Mouse (Mus musculus) kidney, embryonic 14.5 days (tissue): Measurements from ENCODE around the gene Hoxc13. TPM values are rescaled to one million over a fixed set of nuclear protein-coding genes. Genes with fewer than 3 reads are reported as not detected.

Experiments used
- ATAC-seq: fragments of 200-750 bp; cut with Nextera tagmentation; 2 replicates; pipeline ENCODE4 v1.8.0; 2017; ENCODE audit warnings: moderate number of reproducible peaks, mild to moderate bottlenecking, moderate TSS enrichment, moderate library complexity; ENCODE audit not compliant: low FRiP score, low TSS enrichment
- H3K27ac ChIP-seq: fragments of 300-500 bp; sonication (generic); 2 replicates; pipeline ENCODE4 v1.5.1; 2014; ENCODE audit warnings: low read depth, mild to moderate bottlenecking, low read length, moderate library complexity, mixed read lengths
- H3K27me3 ChIP-seq: fragments of 300-500 bp; sonication (generic); 2 replicates; pipeline ENCODE4 v1.6.1; 2014; ENCODE audit warnings: mild to moderate bottlenecking, low read length; ENCODE audit not compliant: control insufficient read depth, insufficient read depth
- H3K36me3 ChIP-seq: fragments of 300-500 bp; sonication (generic); 2 replicates; pipeline ENCODE4 v1.6.1; 2014; ENCODE audit warnings: low read length, mixed read lengths; ENCODE audit not compliant: control insufficient read depth, insufficient read depth
- H3K4me1 ChIP-seq: fragments of 300-500 bp; sonication (generic); 2 replicates; pipeline ENCODE4 v1.6.1; 2014; ENCODE audit warnings: low read length, mixed read lengths; ENCODE audit not compliant: control insufficient read depth, insufficient read depth
- H3K4me2 ChIP-seq: fragments of 300-500 bp; sonication (generic); replicated peaks from 2 replicates; pipeline ENCODE4 v1.6.1; 2014; ENCODE audit warnings: low read depth, mild to moderate bottlenecking, low read length
- H3K4me3 ChIP-seq: fragments of 300-500 bp; sonication (generic); 2 replicates; pipeline ENCODE4 v1.5.1; 2014; ENCODE audit warnings: mild to moderate bottlenecking, low read length
- H3K9ac ChIP-seq: fragments of 300-500 bp; sonication (generic); 2 replicates; pipeline ENCODE4 v1.6.1; 2014; ENCODE audit warnings: low read depth, mild to moderate bottlenecking, low read length, moderate library complexity
- H3K9me3 ChIP-seq: fragments of 300-500 bp; sonication (generic); 2 replicates; pipeline ENCODE4 v1.6.1; 2016; ENCODE audit warnings: low read length; ENCODE audit not compliant: control insufficient read depth
- WGBS: fragments of 180-500 bp; shearing (Covaris S2); extraction: QIAGEN DNeasy Blood & Tissue Kit; methylation state at CpG from one replicate; pipeline ENCODE4 v1.1.7; 2014; 5-methylcytosine and 5-hydroxymethylcytosine counted together
- polyA plus RNA-seq: library from polyadenylated mRNA; unstranded; fragments of >200 nt; fragmentation: Nextera tagmentation; extraction: Ambion mirVana; gene quantifications from 2 replicates; pipeline ENCODE4 v1.2.1, GENCODE M21; 2014

Gene Hoxc13
- polyA plus RNA-seq, 1 experiment from 2014 or later = not detected

DNA sequence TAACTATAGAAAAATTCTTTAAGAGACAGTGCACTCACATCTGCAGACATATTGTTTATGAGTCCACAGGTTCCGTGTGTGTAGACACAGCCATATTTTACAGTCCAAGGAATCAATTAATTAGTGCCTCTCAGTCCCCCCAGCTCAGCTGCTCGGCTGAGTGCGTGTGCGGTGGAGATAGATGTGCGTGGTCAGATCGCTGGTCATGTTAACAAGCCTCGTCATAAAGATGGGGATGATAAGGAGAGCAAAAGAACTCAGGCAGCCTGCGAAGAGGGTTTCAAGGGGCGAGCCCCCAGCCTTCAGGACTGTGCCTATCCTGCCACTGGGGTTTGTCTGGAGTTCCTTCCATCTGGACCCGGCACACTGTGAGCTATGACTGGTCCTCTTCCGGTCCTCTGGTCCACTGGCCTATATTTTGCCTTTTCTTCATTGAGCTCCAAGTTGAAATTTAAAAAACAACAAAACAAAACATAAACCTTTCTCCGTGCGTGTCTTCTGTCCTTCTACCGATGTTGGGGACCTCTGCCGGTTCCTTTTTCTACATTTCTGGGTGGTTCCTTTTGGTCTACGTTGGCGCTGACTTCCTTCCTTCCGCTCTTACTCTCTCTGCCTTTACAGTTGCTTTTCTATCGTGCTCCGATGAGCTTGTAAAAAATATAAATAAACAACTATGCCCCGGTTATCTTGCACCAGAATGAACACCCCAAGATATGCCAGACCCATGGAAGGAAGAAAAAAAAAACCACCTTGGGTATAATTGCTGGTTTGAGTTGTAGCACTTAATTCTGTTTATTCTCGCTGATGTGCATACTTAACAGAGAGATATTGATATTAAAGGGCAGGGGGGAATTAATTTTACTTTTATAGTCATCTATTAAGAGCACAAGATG lies 24.5 kb downstream of the Hoxc13 start:
- ATAC-seq = no peak
- no peak overlapping the region for H3K4me3 ChIP-seq
- no peaks in the 10 kb centered on the region for H3K4me1 ChIP-seq
- WGBS = 9% methylated on average over 22 of the region's 22 CpGs
- no peaks in the 10 kb centered on the region for H3K36me3 ChIP-seq
- H3K27me3 ChIP-seq = peaks cover 96% of the 10 kb centered on the region
- H3K27ac ChIP-seq = no peak overlapping the region
- no peak overlapping the region for H3K9ac ChIP-seq
- no peaks in the 10 kb centered on the region for H3K9me3 ChIP-seq
- H3K4me2 ChIP-seq = no peak overlapping the region

GRCm38 (mm10) chr15:102947276-102947675 lies 26.4 kb downstream of the Hoxc13 start:
- Histone ChIP-seq H3K4me2 (no peak overlapping the region), H3K4me3 (no peak overlapping the region)

GRCm38 (mm10) chr15:102948842-102949241 lies 27.9 kb downstream of the Hoxc13 start:
- no peak overlapping the region for H3K9ac ChIP-seq
- H3K4me2 ChIP-seq = no peak overlapping the region

More at GRCm38 (mm10) chr15:102947276-102947675, 26.4 kb downstream of the Hoxc13 start:
- no peak overlapping the region for H3K9ac ChIP-seq
- no peaks in the 10 kb centered on the region for H3K4me1 ChIP-seq
- H3K27ac ChIP-seq = no peak overlapping the region
- H3K36me3 ChIP-seq = no peaks in the 10 kb centered on the region
- no peak for ATAC-seq
- H3K9me3 ChIP-seq = no peaks in the 10 kb centered on the region
- WGBS = 5% methylated on average over 9 of the region's 9 CpGs
- peaks cover 90% of the 10 kb centered on the region for H3K27me3 ChIP-seq

DNA sequence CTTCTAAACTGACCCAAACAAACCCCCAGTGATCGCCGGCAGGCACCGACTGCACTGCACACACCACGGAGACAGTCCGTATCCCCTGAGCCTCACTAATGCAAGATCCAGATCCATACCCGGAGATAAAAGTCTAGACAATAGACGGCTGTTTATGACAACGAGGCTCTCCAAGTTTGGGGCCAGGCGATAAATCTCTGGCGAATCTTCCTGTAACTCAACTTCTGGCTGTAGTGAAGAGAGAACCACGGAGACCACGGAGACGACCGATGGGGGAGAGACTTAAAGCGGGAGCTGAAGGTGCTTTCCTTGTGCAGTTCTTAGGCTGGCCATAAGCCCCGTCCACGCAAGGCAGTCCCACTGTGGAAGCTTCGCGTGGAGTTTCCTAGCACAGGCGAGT lies 28.8 kb downstream of the Hoxc13 start:
- Histone ChIP-seq H3K4me3 (no peak overlapping the region), H3K27me3 (peaks cover 83% of the 10 kb centered on the region), H3K36me3 (no peaks in the 10 kb centered on the region), H3K9me3 (no peaks in the 10 kb centered on the region), H3K4me2 (0 out of 2 replicates have a peak overlapping the region, but pooled peaks have one; percentile 2), H3K9ac (no peak overlapping the region), H3K27ac (no peak overlapping the region), H3K4me1 (peaks cover 5% of the 10 kb centered on the region; the same call in 1 of the 2 replicates)
- ATAC-seq = no peak
- WGBS = 3% methylated on average over 20 of the region's 20 CpGs

More at GRCm38 (mm10) chr15:102948842-102949241, 27.9 kb downstream of the Hoxc13 start:
- H3K27me3 ChIP-seq = peaks cover 85% of the 10 kb centered on the region
- no peaks in the 10 kb centered on the region for H3K9me3 ChIP-seq
- no peaks in the 10 kb centered on the region for H3K36me3 ChIP-seq
- peaks cover 4% of the 10 kb centered on the region; the same call in 1 of the 2 replicates for H3K4me1 ChIP-seq
- no peak for ATAC-seq
- no peak overlapping the region for H3K27ac ChIP-seq
- WGBS = 11% methylated on average over 2 of the region's 2 CpGs
- H3K4me3 ChIP-seq = no peak overlapping the region

- ATAC-seq = no peak
- H3K9me3 ChIP-seq = no peaks in the 10 kb centered on the region
- H3K27me3 ChIP-seq = peaks cover 71% of the 10 kb centered on the region
- H3K27ac ChIP-seq = no peak overlapping the region
- H3K4me1 ChIP-seq = peaks cover 5% of the 10 kb centered on the region; the same call in 1 of the 2 replicates
- WGBS = 31% methylated on average over 2 of the region's 2 CpGs
- H3K9ac ChIP-seq = no peak overlapping the region
- no peak overlapping the region for H3K4me3 ChIP-seq
- no peaks in the 10 kb centered on the region for H3K36me3 ChIP-seq
- no peak overlapping the region for H3K4me2 ChIP-seq
Observed at GRCm38 (mm10) chr15:102950877-102951276, 30.0 kb downstream of the Hoxc13 start.

GRCm38 (mm10) chr15:102953561-102953960 lies 32.7 kb downstream of the Hoxc13 start:
- Histone ChIP-seq H3K27ac (no peak overlapping the region), H3K4me3 (no peak overlapping the region), H3K27me3 (peaks cover 45% of the 10 kb centered on the region), H3K4me1 (peaks cover 20% of the 10 kb centered on the region), H3K9me3 (no peaks in the 10 kb centered on the region), H3K9ac (0 out of 2 replicates have a peak overlapping the region, but pooled peaks have one; percentile 7), H3K36me3 (no peaks in the 10 kb centered on the region), H3K4me2 (peak overlapping the region; percentile 63)
- ATAC-seq = no peak
- WGBS = 30% methylated on average over 6 of the region's 6 CpGs

- ATAC-seq = peak; percentile 29; the same call in 1 of the 2 replicates
- H3K27me3 ChIP-seq = peaks cover 38% of the 10 kb centered on the region
- peak within 1 kb of the TSS; percentile 63 for H3K4me2 ChIP-seq
- peak within 1 kb of the TSS; percentile 80 for H3K9ac ChIP-seq
- H3K9me3 ChIP-seq = no peaks in the 10 kb centered on the region
- under 1% methylated on average over 57 of the region's 57 CpGs for WGBS
- H3K4me1 ChIP-seq = peaks cover 20% of the 10 kb centered on the region
- no peaks in the 10 kb centered on the region for H3K36me3 ChIP-seq
- peak within 1 kb of the TSS; percentile 59 for H3K4me3 ChIP-seq
- H3K27ac ChIP-seq = peak within 1 kb of the TSS; percentile 90
Observed at GRCm38 (mm10) chr15:102954192-102955006, 33.5 kb downstream of the Hoxc13 start, which contains the start of gene Hoxc11. Gene Hoxc11, plus strand, starts transcription at chr15:102954427.

DNA sequence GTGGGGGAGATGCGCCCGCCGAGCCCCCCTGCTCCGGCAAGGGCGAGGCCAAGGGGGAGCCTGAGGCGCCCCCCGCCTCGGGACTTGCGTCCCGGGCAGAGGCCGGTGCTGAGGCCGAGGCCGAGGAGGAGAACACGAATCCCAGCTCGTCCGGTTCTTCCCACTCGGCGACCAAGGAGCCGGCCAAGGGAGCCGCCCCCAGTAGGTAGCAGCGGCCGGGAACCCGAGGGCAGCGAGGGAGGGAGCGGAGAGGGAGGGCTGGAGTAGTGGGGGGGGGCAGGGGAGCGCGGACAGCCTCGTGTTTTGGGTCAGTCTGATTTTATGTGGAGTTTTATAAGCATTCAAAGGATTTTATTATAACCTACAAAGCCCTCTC lies 34.1 kb downstream of the Hoxc13 start:
- Histone ChIP-seq H3K9me3 (no peaks in the 10 kb centered on the region), H3K27ac (peak overlapping the region; percentile 90), H3K36me3 (no peaks in the 10 kb centered on the region), H3K4me3 (peak overlapping the region; percentile 59), H3K9ac (peak overlapping the region; percentile 80), H3K4me1 (peaks cover 25% of the 10 kb centered on the region), H3K4me2 (peak overlapping the region; percentile 63), H3K27me3 (peaks cover 33% of the 10 kb centered on the region)
- WGBS = 2% methylated on average over 28 of the region's 28 CpGs
- peak; percentile 26; the same call in 1 of the 2 replicates for ATAC-seq
